Mouse (Mus musculus): ENCODE results near the gene Morc4. TPM values are rescaled to one million over a fixed set of nuclear protein-coding genes. Genes with fewer than 3 reads are reported as not detected.
A peak's percentile ranks its signal among the peaks of the same experiment; 100 is the strongest.

Gene Morc4
- polyA plus RNA-seq (2017; shearing (Covaris generic)), result not detected

DNA sequence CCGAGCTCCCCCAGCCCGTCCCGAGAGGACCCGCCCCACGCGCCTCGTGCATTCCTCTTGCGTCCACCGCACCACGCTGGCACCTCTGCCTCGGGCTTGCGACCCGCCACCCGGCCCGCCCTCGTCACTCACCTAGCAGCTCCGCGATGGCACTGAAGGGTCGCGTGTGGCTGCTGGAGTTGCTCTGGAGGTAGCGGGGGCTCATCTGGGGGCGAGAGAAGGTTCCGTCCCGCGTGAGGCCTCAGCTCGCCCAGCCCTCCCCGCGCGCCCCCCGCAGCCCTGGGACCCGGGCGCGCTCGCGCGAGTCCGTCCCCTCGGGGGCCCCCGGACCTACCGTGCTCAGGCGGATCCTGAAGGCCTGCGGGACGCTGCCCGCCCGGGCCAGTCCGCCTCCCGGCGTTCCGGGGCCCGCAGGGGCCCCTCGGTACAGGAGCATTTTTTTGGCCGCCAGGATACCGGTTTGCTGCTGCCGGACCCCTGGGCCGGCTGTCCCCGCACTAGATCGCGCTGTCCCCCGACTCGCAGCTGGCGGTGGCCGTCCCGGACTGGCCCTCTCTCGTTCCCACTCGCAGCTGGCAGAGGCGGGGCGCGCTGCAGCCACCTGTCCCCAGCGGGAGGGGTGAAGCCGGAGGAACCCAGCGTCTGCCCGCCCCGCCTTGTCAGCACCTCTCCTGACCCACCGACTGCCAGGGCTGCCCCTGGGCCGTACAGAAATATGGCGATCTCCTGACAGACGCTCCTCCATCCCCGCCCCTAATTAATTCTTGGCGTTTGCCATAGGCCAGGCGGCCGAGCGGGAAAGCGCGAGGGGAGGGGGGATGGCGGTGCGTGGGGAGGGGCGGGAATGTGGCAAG is at the start of gene Morc4:
Gene Morc4, minus strand, starts transcription at position 740 of the 854 bp plus-strand sequence.
- no peak for ATAC-seq

GRCm38 (mm10) chrX:139920572-139920971 is 49.1 kb upstream of the Morc4 start:
- no peak for ATAC-seq

GRCm38 (mm10) chrX:139891387-139891786 is 19.9 kb upstream of the Morc4 start:
- no peak for ATAC-seq

DNA sequence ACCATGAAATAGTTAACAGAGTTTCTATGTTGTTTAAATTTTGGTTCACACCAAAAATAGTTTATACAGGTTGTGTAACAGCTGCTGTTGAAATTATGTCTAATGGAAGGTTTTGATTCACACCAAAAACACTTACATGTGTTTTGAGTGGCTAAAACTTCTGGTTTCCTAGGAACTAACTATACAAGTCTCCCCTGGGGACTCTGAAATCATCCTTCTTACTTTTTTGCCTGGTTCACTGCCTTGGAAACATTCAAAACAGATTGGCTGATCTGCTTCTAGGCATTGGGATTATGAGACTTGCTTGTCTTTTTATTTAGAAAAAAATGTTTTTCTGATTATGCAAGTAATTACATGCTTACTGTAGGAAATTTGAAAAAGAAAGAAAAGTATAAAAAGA is 11.7 kb upstream of the Morc4 start:
- ATAC-seq, result no peak

- ATAC-seq, result no peak
Measured at GRCm38 (mm10) chrX:139877936-139878335, 6.5 kb upstream of the Morc4 start.

- ATAC-seq, result no peak
Measured at GRCm38 (mm10) chrX:139877105-139877504, 5.6 kb upstream of the Morc4 start.

GRCm38 (mm10) chrX:139870300-139870711 is 1.2 kb downstream of the Morc4 start:
- no peak for ATAC-seq

DNA sequence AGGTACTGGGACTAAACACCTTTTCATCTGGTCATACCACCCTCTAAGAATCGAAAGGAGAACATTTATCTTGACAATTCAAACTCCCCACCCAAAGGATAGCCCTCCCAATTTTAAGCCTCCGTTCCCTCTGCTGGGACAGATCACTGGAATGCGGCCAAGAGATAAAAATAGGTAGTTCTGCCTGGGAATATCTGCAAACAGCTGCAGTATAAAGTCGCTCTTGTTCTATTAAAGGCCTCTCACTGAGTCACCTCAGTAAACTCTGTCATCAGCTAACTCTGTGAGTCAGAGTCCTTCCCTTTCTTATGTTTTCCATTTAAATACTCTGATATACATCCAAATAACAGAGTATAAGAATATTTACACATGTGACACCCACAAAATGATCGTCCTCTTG is 12.1 kb downstream of the Morc4 start:
- no peak for ATAC-seq

DNA sequence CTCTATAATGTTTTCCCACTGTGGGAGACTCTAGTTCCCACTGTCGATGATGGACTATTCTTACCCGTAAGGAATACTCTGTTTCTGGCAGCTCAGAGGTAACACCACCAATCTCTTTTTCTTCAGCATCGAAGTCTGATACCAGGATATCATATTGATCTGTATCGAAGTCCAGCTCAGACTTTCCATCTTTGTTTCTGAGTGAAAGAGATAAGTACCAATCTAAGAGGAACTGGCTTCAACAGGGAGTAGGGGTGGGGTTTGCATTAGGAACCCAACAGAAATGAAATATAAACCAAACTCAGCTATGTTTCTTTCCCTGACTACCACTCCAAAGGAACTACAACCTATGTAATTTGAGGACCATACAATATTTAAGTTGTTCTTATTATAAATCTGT is 16.7 kb downstream of the Morc4 start:
- ATAC-seq, result no peak

DNA sequence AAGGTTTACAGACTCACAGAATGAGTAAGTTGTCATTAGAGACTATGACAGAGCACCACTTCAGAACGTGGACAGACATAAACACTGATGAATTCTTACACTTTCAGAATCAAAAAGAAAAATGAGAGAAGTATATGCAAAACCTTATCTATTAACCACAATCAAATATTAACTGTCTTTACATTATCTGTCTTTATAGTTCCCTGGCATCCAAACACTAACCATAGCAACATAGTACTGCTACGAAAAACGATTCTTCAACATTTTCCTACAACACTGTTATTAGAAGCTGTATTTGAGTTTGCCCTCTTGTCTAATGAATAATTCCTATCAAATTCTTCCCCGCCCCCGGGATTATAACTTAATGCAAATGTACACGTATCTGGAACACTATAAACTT is 30.4 kb downstream of the Morc4 start:
- no peak for ATAC-seq

- no peak for ATAC-seq
Measured at GRCm38 (mm10) chrX:139839057-139839456, 32.4 kb downstream of the Morc4 start.

DNA sequence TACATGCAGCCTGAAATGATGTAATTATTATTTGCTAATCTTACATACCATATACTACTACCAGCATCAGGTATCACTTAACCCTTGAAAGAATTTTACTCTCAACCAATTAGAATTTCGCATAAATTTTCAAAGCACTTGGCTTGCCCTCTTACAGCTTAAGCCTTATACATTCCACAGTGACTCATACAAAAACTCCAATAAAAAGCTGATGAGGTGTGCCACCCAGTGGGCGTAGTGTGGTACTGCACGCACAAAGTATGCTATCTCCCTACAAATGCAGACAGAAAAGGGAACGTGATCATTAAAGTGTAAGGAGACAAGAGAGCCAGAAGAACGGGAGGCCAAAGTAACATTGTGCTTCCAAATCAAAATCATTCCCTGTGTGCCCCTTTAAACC is 39.0 kb downstream of the Morc4 start:
- ATAC-seq, result peak; percentile 70

DNA sequence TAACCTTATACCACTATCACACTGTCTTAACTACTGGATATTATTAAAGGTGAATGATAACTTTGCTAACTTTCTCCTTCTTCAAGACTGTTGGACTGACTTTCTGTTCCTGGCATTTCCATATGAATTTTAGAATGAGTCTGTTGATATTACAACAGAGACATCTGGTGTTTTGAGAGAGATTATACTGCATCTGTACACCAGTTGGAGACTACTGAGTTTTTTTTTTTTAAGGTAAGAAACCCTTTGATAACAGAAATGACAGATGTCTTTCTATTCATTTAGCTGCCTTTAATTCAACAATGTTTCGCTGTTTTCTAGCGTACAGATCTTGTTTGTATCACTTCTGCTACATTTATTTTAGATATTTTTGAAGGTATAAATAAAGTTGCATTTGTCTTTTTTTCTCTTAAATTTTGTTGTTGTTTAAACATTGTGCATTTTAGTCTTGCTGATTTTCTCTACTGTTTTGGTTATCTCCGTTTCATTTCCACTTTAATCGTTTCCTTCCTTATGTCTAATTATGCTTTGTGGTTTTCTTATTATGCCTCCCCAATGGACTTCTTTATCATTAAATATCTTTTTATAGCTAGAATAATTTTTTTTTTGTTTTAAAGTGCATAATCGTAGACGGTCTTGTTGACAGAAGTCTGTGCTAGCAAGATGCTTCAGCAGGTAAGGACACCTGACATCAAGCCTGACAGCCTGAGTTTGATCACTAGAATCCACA is 42.9 kb downstream of the Morc4 start:
- no peak for ATAC-seq

DNA sequence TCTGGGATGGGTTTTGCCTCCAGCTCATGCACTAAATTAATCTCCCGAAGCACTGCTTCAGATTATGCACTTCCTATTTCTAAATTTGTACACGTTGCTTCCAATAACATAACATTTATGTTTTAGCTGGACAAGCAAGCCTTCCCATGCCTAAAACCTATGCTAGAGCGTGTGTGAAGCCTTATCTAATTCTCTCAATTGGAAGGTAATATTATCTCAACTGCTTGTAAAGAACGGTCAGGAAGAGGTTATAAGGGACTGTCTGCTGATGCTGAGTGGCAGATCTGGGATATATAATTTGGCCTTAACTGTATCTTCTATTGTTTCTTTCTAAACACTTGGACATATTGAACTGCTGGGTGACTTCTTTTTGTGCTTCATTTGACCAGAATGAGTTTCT is 44.6 kb downstream of the Morc4 start:
- ATAC-seq, result no peak

- ATAC-seq, result no peak
Measured at GRCm38 (mm10) chrX:139825402-139825801, 46.1 kb downstream of the Morc4 start.

- no peak for ATAC-seq
Measured at GRCm38 (mm10) chrX:139815201-139815600, 56.3 kb downstream of the Morc4 start.

- ATAC-seq, result peak; percentile 39
Measured at GRCm38 (mm10) chrX:139814018-139814635, 57.4 kb downstream of the Morc4 start.

DNA sequence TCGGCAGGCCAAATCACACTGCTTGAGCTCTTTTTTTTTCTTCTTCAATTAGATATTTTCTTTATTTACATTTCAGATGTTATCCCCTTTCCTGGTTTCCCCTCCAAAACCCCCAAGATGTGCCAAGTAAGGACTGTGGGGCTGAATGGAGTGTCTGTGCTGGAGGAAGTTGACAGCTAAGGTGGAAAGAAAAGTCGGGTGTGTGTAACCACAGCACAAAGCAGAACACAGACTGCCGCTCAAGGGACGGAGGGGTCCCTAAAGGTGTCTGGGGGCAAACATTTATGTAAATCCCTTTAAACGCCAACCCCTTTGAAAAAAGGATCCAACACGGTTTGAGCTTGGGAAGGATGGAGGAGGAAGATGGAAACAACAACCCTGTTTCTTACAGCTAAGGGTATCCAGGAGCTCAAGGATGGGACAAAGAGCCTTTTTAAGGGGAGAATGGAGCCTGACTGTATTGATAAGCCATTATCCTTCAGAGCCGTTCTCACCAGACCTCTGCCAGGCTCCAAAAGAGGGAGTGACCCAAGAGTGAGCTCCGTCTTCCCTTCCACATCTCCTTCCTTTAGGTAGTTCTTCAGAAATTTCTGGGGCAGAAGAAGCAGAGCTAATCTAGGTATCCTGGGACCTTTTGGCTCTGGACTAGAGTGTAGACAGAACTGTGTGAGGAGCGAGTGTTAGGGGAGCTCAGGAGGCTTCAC is 58.0 kb downstream of the Morc4 start:
- peak; percentile 47 for ATAC-seq

GRCm38 (mm10) chrX:139812636-139813298 is 58.7 kb downstream of the Morc4 start:
- peak; percentile 29 for ATAC-seq

- ATAC-seq, result no peak
Measured at GRCm38 (mm10) chrX:139808501-139808900, 63.0 kb downstream of the Morc4 start.

GRCm38 (mm10) chrX:139808085-139808484 is 63.4 kb downstream of the Morc4 start:
- no peak for ATAC-seq

- no peak for ATAC-seq
Measured at GRCm38 (mm10) chrX:139807391-139807790, 64.1 kb downstream of the Morc4 start.

Data from CD4-positive, CD25-positive, alpha-beta regulatory T cell, adult 4 months (primary cell).